Mouse (Mus musculus): ENCODE data around the gene Tex29.
A peak's percentile ranks its signal among the peaks of the same experiment; 100 is the strongest.

DNA sequence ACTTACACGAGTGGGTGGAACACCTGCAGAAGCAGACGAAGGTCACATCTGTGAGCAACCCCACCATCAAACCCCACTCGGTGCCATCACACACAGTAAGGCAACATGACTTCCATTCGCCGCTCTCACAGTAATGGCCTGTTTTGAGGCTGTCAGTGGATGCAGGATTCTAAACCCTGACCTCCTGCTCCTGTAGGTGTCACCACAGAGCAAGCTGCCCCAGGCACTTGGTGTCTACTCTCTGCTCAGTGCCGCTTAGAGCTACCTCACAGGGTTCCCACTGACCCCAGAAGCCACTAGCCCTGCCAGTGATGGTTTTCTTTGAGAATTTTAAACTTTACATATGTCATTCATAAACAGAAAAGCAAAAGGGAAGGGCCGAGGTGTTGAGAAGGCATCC is 25.1 kb upstream of the Tex29 start:
- TF ChIP-seq CTCF (IDR thresholded peaks at IDR 0.05; ENCODE audit: borderline replicate concordance, insufficient read depth, low read depth, low read length), result peak; percentile 32; the same call in 1 of the 2 replicates
- no peak for TF ChIP-seq POLR2A (IDR thresholded peaks at IDR 0.05; ENCODE audit: borderline replicate concordance, insufficient read depth, low read length)

Measured in cerebellum, adult 2 months (tissue).